Mouse (Mus musculus) intestine, postnatal 0 days (tissue): ENCODE measurements at regions not wholly inside any gene's neighbourhood (a gene's known extent, or its start where the extent isn't known, plus 50 kb on each side); places are given as distances from the start of the nearest gene placed in this dataset.

Source experiments
- ATAC-seq: fragments of 200-750 bp; cut with Nextera tagmentation; 2 replicates; pipeline ENCODE4 v1.8.0; 2017; ENCODE audit warnings: mild to moderate bottlenecking, moderate TSS enrichment, moderate library complexity
- H3K27ac ChIP-seq: fragments of 300-500 bp; sonication (generic); 2 replicates; pipeline ENCODE4 v1.5.1; 2014; ENCODE audit warnings: mild to moderate bottlenecking, low read depth, low read length, moderate library complexity
- H3K27me3 ChIP-seq: fragments of 300-500 bp; sonication (generic); replicated peaks from 2 replicates; pipeline ENCODE4 v1.6.1; 2014; ENCODE audit warnings: low read length, mixed read lengths; ENCODE audit not compliant: control insufficient read depth, insufficient read depth
- H3K36me3 ChIP-seq: fragments of 300-500 bp; sonication (generic); 2 replicates; pipeline ENCODE4 v1.6.1; 2014; ENCODE audit warnings: mild to moderate bottlenecking, moderate library complexity; ENCODE audit not compliant: control insufficient read depth, insufficient read depth
- H3K4me1 ChIP-seq: fragments of 300-500 bp; sonication (generic); replicated peaks from 2 replicates; pipeline ENCODE4 v1.6.1; 2014; ENCODE audit warnings: antibody characterized with exemption, low read length, mixed read lengths; ENCODE audit not compliant: control insufficient read depth, insufficient read depth
- H3K4me2 ChIP-seq: fragments of 300-500 bp; sonication (generic); replicated peaks from 2 replicates; pipeline ENCODE4 v1.6.1; 2014; ENCODE audit warnings: low read depth, mild to moderate bottlenecking, moderate library complexity
- H3K4me3 ChIP-seq: fragments of 300-500 bp; sonication (generic); 2 replicates; pipeline ENCODE4 v1.5.1; 2014; ENCODE audit warnings: low read depth, low read length
- H3K9ac ChIP-seq: fragments of 300-500 bp; sonication (generic); 2 replicates; pipeline ENCODE4 v1.6.1; 2014; ENCODE audit warnings: mild to moderate bottlenecking, low read depth, low read length
- H3K9me3 ChIP-seq: fragments of 300-500 bp; sonication (generic); 2 replicates; pipeline ENCODE4 v1.6.1; 2016; ENCODE audit warnings: mixed run types; ENCODE audit not compliant: control insufficient read depth
- CTCF ChIP-seq: sonication (generic); IDR thresholded peaks from 2 replicates; pipeline ENCODE4 v1.5.1; 2016; ENCODE audit warnings: low read depth, mild to moderate bottlenecking, control low read depth, antibody characterized with exemption, moderate library complexity
- WGBS: fragments of 180-500 bp; shearing (Covaris S2); extraction: QIAGEN DNeasy Blood & Tissue Kit; methylation state at CpG from one replicate; pipeline ENCODE4 v1.1.7; 2014; 5-methylcytosine and 5-hydroxymethylcytosine counted together

GRCm38 (mm10) chr13:115631410-115632105 lies 529.8 kb upstream of the Itga1 start:
- Histone ChIP-seq H3K4me1 (no peaks in the 10 kb centered on the region), H3K27ac (no peak overlapping the region), H3K9me3 (no peaks in the 10 kb centered on the region), H3K9ac (no peak overlapping the region), H3K36me3 (no peaks in the 10 kb centered on the region), H3K4me3 (no peak overlapping the region), H3K4me2 (no peak overlapping the region), H3K27me3 (no peaks in the 10 kb centered on the region)
- no peak for TF ChIP-seq CTCF
- ATAC-seq = no peak
- WGBS = 82% methylated on average over 10 of the region's 10 CpGs

GRCm38 (mm10) chr13:115630603-115631002 lies 528.8 kb upstream of the Itga1 start:
- no peak overlapping the region for H3K4me3 ChIP-seq
- H3K36me3 ChIP-seq = no peaks in the 10 kb centered on the region
- no peak overlapping the region for H3K9ac ChIP-seq
- no peaks in the 10 kb centered on the region for H3K27me3 ChIP-seq
- no peak overlapping the region for H3K27ac ChIP-seq
- ATAC-seq = no peak
- no peaks in the 10 kb centered on the region for H3K9me3 ChIP-seq
- no peak overlapping the region for H3K4me2 ChIP-seq
- no peaks in the 10 kb centered on the region for H3K4me1 ChIP-seq
- WGBS = 54% methylated on average over 2 of the region's 2 CpGs
- no peak for TF ChIP-seq CTCF

GRCm38 (mm10) chr13:115613174-115613573 lies 511.4 kb upstream of the Itga1 start:
- no peaks in the 10 kb centered on the region for H3K27me3 ChIP-seq
- ATAC-seq = no peak
- 79% methylated on average over 6 of the region's 6 CpGs for WGBS
- no peaks in the 10 kb centered on the region for H3K36me3 ChIP-seq
- H3K9me3 ChIP-seq = no peaks in the 10 kb centered on the region
- H3K4me1 ChIP-seq = no peaks in the 10 kb centered on the region
- H3K4me3 ChIP-seq = no peak overlapping the region
- no peak for TF ChIP-seq CTCF
- no peak overlapping the region for H3K27ac ChIP-seq
- no peak overlapping the region for H3K4me2 ChIP-seq
- H3K9ac ChIP-seq = no peak overlapping the region

- Histone ChIP-seq H3K9me3 (no peaks in the 10 kb centered on the region), H3K36me3 (no peaks in the 10 kb centered on the region), H3K9ac (no peak overlapping the region), H3K4me2 (no peak overlapping the region), H3K4me1 (no peaks in the 10 kb centered on the region), H3K27me3 (no peaks in the 10 kb centered on the region), H3K27ac (no peak overlapping the region), H3K4me3 (no peak overlapping the region)
- no peak for TF ChIP-seq CTCF
- ATAC-seq = no peak
- 71% methylated on average over 8 of the region's 8 CpGs for WGBS
Observed at GRCm38 (mm10) chr13:115606441-115606840, 504.7 kb upstream of the Itga1 start.

GRCm38 (mm10) chr13:115595126-115595671 lies 493.4 kb upstream of the Itga1 start:
- Histone ChIP-seq H3K4me2 (no peak overlapping the region), H3K4me1 (no peaks in the 10 kb centered on the region), H3K27me3 (no peaks in the 10 kb centered on the region), H3K36me3 (no peaks in the 10 kb centered on the region), H3K9ac (no peak overlapping the region), H3K4me3 (no peak overlapping the region), H3K27ac (no peak overlapping the region), H3K9me3 (no peaks in the 10 kb centered on the region)
- ATAC-seq = no peak
- TF ChIP-seq CTCF = no peak
- 36% methylated on average over 5 of the region's 5 CpGs for WGBS

GRCm38 (mm10) chr13:115575967-115576366 lies 474.2 kb upstream of the Itga1 start:
- 77% methylated on average over 3 of the region's 3 CpGs for WGBS
- H3K27me3 ChIP-seq = no peaks in the 10 kb centered on the region
- H3K4me2 ChIP-seq = no peak overlapping the region
- no peak overlapping the region for H3K27ac ChIP-seq
- H3K4me3 ChIP-seq = no peak overlapping the region
- no peak for TF ChIP-seq CTCF
- no peak overlapping the region for H3K9ac ChIP-seq
- H3K4me1 ChIP-seq = no peaks in the 10 kb centered on the region
- no peak for ATAC-seq
- no peaks in the 10 kb centered on the region for H3K9me3 ChIP-seq
- no peaks in the 10 kb centered on the region for H3K36me3 ChIP-seq
